Mouse (Mus musculus) G1E (cell line): ENCODE results near the gene Rbm28. TPM values are rescaled to one million over a fixed set of nuclear protein-coding genes. Genes with fewer than 3 reads are reported as not detected.
"Not testable (repeated sequence)": the region's sequence is repeated elsewhere in the genome, so short reads cannot be mapped to it uniquely, and the experiment has no call there.

Source experiments
- ATAC-seq: 2 replicates; pipeline ENCODE4 v1.8.0; 2016; ENCODE audit warnings: mild to moderate bottlenecking; ENCODE audit not compliant: insufficient number of reproducible peaks, poor library complexity, low FRiP score, severe bottlenecking; ENCODE audit errors: extremely low read depth
- DNase-seq: peaks from one replicate; pipeline ENCODE4 v3.0.0; 2012; ENCODE audit warnings: low spot score
- H3K27me3 ChIP-seq: 2 replicates; pipeline ENCODE4 v1.6.1; 2012; ENCODE audit warnings: mild to moderate bottlenecking, low read length, inconsistent platforms; ENCODE audit not compliant: insufficient read depth
- H3K36me3 ChIP-seq: replicated peaks from 2 replicates; pipeline ENCODE3; 2012; ENCODE audit warnings: mild to moderate bottlenecking, inconsistent platforms
- H3K4me1 ChIP-seq: 2 replicates; pipeline ENCODE4 v1.6.1; 2012; ENCODE audit warnings: low read depth, low read length, inconsistent platforms, mixed read lengths; ENCODE audit not compliant: insufficient read depth
- H3K4me3 ChIP-seq: 2 replicates; pipeline ENCODE4 v1.5.1; 2012; ENCODE audit warnings: low read depth, mild to moderate bottlenecking, inconsistent platforms, low read length, moderate library complexity, mixed read lengths
- H3K9me3 ChIP-seq: replicated peaks from 2 replicates; pipeline ENCODE4 v1.6.1; 2012; ENCODE audit warnings: inconsistent platforms
- CTCF ChIP-seq: IDR thresholded peaks from 2 replicates; pipeline ENCODE4 v1.5.1; 2012; ENCODE audit warnings: low read depth, low read length, inconsistent platforms, mixed read lengths
- GATA1 ChIP-seq: IDR thresholded peaks from 2 replicates; pipeline ENCODE4 v1.6.1; 2012; ENCODE audit warnings: borderline replicate concordance, low read length, inconsistent platforms, mixed read lengths
- GATA2 ChIP-seq: IDR thresholded peaks from 2 replicates; pipeline ENCODE4 v1.6.1; 2012; ENCODE audit warnings: low read depth, low read length, inconsistent platforms, borderline replicate concordance
- POLR2AphosphoS5 ChIP-seq: IDR thresholded peaks from 2 replicates; pipeline ENCODE4 v1.6.1; 2012; ENCODE audit warnings: low read depth, low read length, inconsistent platforms; ENCODE audit not compliant: insufficient replicate concordance
- TAL1 ChIP-seq: conservative IDR thresholded peaks from 2 replicates; pipeline ENCODE4 v1.6.1; 2012; ENCODE audit warnings: low read depth, low read length, inconsistent platforms, mixed read lengths
- polyA plus RNA-seq: library from polyadenylated mRNA; stranded (reverse); fragments of >175 nt; gene quantifications from 2 replicates; pipeline ENCODE4 v1.2.3, GENCODE M21; 2012
- total RNA-seq, 2 experiments: library from RNA; stranded (forward) in 1 of 2; stranded (reverse) in 1 of 2; fragments of 200-1000 nt in 1 of 2; fragments of >200 nt in 1 of 2; fragmentation: Nextera tagmentation in 1 of 2; gene quantifications; 2 replicates each; pipeline ENCODE4 v1.2.3; 2014 to 2017

The Rbm28 gene
- total and polyA plus RNA-seq, 3 experiments, result 19.1 to 61.0 (median 59.1) TPM

GRCm38 (mm10) chr6:29168871-29169270 is 4.1 kb upstream of the Rbm28 start:
- peaks cover 12% of the 10 kb centered on the region for H3K9me3 ChIP-seq
- ATAC-seq (no peak), DNase-seq (no peak)
- no peak for TF ChIP-seq TAL1
- no peak for TF ChIP-seq GATA1
- no peak for TF ChIP-seq POLR2AphosphoS5
- no peak for TF ChIP-seq CTCF
- no peak for TF ChIP-seq GATA2
- peaks cover 53% of the 10 kb centered on the region for H3K27me3 ChIP-seq
- H3K4me3 ChIP-seq, result no peak overlapping the region
- peaks cover 7% of the 10 kb centered on the region; the same call in 1 of the 2 replicates for H3K4me1 ChIP-seq
- no peaks in the 10 kb centered on the region for H3K36me3 ChIP-seq

GRCm38 (mm10) chr6:29166196-29166595 is 1.4 kb upstream of the Rbm28 start:
- peaks cover 14% of the 10 kb centered on the region for H3K36me3 ChIP-seq
- DNase-seq, result no peak
- no peak for TF ChIP-seq CTCF
- TF ChIP-seq GATA1, result no peak
- TF ChIP-seq GATA2, result no peak
- TF ChIP-seq TAL1, result no peak
- TF ChIP-seq POLR2AphosphoS5, result no peak
- no peak overlapping the region for H3K4me3 ChIP-seq
- H3K9me3 ChIP-seq, result peaks cover 12% of the 10 kb centered on the region
- H3K27me3 ChIP-seq, result peaks cover 40% of the 10 kb centered on the region
- peaks cover 26% of the 10 kb centered on the region for H3K4me1 ChIP-seq
- no peak for ATAC-seq

DNA sequence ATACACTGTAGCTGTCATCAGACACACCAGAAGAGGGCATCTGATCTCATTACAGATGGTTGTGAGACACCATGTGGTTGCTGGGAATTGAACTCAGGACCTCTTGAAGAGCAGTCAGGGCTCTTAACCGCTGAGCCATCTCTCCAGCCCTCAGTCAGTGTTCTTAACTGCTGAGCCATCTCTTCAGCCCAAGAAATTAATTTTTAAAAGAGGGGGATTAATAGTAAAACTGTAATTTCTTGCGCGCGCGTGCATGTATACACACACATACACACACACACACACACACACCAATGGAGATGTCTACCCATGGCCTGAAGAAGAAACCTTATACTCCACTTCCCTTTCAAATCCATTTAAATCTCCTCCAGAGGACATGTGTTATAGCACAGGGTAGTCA is 3.5 kb downstream of the Rbm28 start:
- not testable (repeated sequence) for H3K9me3 ChIP-seq, H3K27me3 ChIP-seq, H3K4me3 ChIP-seq, DNase-seq, ATAC-seq
- Histone ChIP-seq H3K4me1 (peaks cover 26% of the 10 kb centered on the region), H3K36me3 (peaks cover 59% of the 10 kb centered on the region)

GRCm38 (mm10) chr6:29160786-29161185 is 4.0 kb downstream of the Rbm28 start:
- TF ChIP-seq GATA2 (no peak), TAL1 (no peak), GATA1 (no peak), CTCF (no peak), POLR2AphosphoS5 (no peak)
- 0 out of 2 replicates have a peak, but pooled peaks cover under 1% of the 10 kb centered on the region for H3K27me3 ChIP-seq
- peaks cover 26% of the 10 kb centered on the region for H3K4me1 ChIP-seq
- ATAC-seq, result no peak
- no peaks in the 10 kb centered on the region for H3K9me3 ChIP-seq
- DNase-seq, result no peak
- H3K4me3 ChIP-seq, result no peak overlapping the region
- peaks cover 64% of the 10 kb centered on the region for H3K36me3 ChIP-seq

DNA sequence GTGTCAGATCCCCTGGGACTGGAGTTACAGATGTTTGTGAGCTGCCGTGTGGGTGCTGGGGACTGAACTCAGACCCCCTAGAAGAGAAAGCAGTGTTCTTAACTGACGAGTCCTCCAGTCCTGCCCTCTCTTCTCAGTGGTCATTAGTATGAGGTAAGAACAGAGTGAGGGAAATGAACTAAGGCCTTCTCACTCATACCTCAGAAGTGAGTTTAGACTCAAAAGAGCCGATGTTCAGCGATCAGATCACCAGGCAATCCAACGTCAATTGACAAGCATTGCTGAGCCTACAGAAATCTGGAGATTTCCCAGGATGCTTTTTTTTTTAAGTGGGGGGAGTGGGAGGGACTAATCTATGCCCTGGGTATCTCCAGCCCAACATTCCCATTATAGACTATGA is 8.5 kb downstream of the Rbm28 start:
- Histone ChIP-seq H3K4me1 (peaks cover 2% of the 10 kb centered on the region; the same call in 1 of the 2 replicates), H3K9me3 (no peaks in the 10 kb centered on the region), H3K36me3 (peaks cover 92% of the 10 kb centered on the region), H3K27me3 (no peaks in the 10 kb centered on the region), H3K4me3 (no peak overlapping the region)
- DNase-seq (no peak), ATAC-seq (no peak)
- TF ChIP-seq TAL1 (no peak), POLR2AphosphoS5 (no peak), GATA2 (no peak), GATA1 (no peak), CTCF (no peak)

- Histone ChIP-seq H3K27me3 (no peaks in the 10 kb centered on the region), H3K4me3 (no peak overlapping the region), H3K4me1 (peaks cover 2% of the 10 kb centered on the region; the same call in 1 of the 2 replicates), H3K36me3 (peaks cover 86% of the 10 kb centered on the region), H3K9me3 (no peaks in the 10 kb centered on the region)
- no peak for TF ChIP-seq TAL1
- DNase-seq (no peak), ATAC-seq (no peak)
Observed at GRCm38 (mm10) chr6:29150001-29150400, 14.8 kb downstream of the Rbm28 start.

GRCm38 (mm10) chr6:29147407-29148010 is 17.3 kb downstream of the Rbm28 start:
- no peak overlapping the region for H3K4me3 ChIP-seq

More at GRCm38 (mm10) chr6:29147407-29148010, 17.3 kb downstream of the Rbm28 start:
- TF ChIP-seq CTCF, result no peak
- no peak for TF ChIP-seq POLR2AphosphoS5
- no peak for TF ChIP-seq GATA2
- no peak for TF ChIP-seq GATA1
- TF ChIP-seq TAL1, result no peak
- Histone ChIP-seq H3K4me1 (peaks cover 2% of the 10 kb centered on the region; the same call in 1 of the 2 replicates), H3K9me3 (no peaks in the 10 kb centered on the region), H3K36me3 (peaks cover 79% of the 10 kb centered on the region), H3K27me3 (no peaks in the 10 kb centered on the region)
- DNase-seq, result no peak
- no peak for ATAC-seq
